Mouse (Mus musculus): ENCODE measurements around the gene Tbc1d15. TPM values are rescaled to one million over a fixed set of nuclear protein-coding genes. Genes with fewer than 3 reads are reported as not detected.

The Tbc1d15 gene
- polyA plus RNA-seq, 1 experiment from 2014 or later = 33.4 TPM

GRCm38 (mm10) chr10:115236733-115237132 is 14.5 kb downstream of the Tbc1d15 start:
- 89% methylated on average over 4 of the region's 4 CpGs for WGBS
- Histone ChIP-seq H3K4me1 (no peaks in the 10 kb centered on the region), H3K9me3 (no peaks in the 10 kb centered on the region), H3K27ac (no peak overlapping the region), H3K36me3 (replicated peaks) (peaks cover 21% of the 10 kb centered on the region), H3K4me3 (no peak overlapping the region), H3K27me3 (replicated peaks) (no peaks in the 10 kb centered on the region), H3K4me2 (no peak overlapping the region), H3K9ac (no peak overlapping the region)
- no peak for ATAC-seq (replicated peaks)

- 93% methylated on average over 9 of the region's 9 CpGs for WGBS
- H3K36me3 ChIP-seq (replicated peaks) = peaks cover 21% of the 10 kb centered on the region
Measured at GRCm38 (mm10) chr10:115235501-115235900, 15.8 kb downstream of the Tbc1d15 start.

GRCm38 (mm10) chr10:115233798-115234197 is 17.5 kb downstream of the Tbc1d15 start:
- Histone ChIP-seq H3K4me2 (no peak overlapping the region), H3K27me3 (replicated peaks) (no peaks in the 10 kb centered on the region), H3K36me3 (replicated peaks) (peaks cover 17% of the 10 kb centered on the region), H3K4me3 (no peak overlapping the region), H3K4me1 (no peaks in the 10 kb centered on the region), H3K9me3 (no peaks in the 10 kb centered on the region), H3K27ac (no peak overlapping the region), H3K9ac (no peak overlapping the region)
- no peak for ATAC-seq (replicated peaks)
- 87% methylated on average over 3 of the region's 3 CpGs for WGBS

More at GRCm38 (mm10) chr10:115235501-115235900, 15.8 kb downstream of the Tbc1d15 start:
- no peaks in the 10 kb centered on the region for H3K4me1 ChIP-seq
- no peak overlapping the region for H3K9ac ChIP-seq
- no peaks in the 10 kb centered on the region for H3K9me3 ChIP-seq
- no peak overlapping the region for H3K4me3 ChIP-seq
- H3K27ac ChIP-seq = no peak overlapping the region
- H3K4me2 ChIP-seq = no peak overlapping the region
- no peak for ATAC-seq (replicated peaks)
- H3K27me3 ChIP-seq (replicated peaks) = no peaks in the 10 kb centered on the region

GRCm38 (mm10) chr10:115232513-115232912 is 18.8 kb downstream of the Tbc1d15 start:
- Histone ChIP-seq H3K4me2 (no peak overlapping the region), H3K27me3 (replicated peaks) (no peaks in the 10 kb centered on the region), H3K4me3 (no peak overlapping the region), H3K9ac (no peak overlapping the region), H3K4me1 (no peaks in the 10 kb centered on the region), H3K9me3 (no peaks in the 10 kb centered on the region), H3K27ac (no peak overlapping the region), H3K36me3 (replicated peaks) (peaks cover 10% of the 10 kb centered on the region)
- 90% methylated on average over 3 of the region's 3 CpGs for WGBS
- ATAC-seq (replicated peaks) = no peak

GRCm38 (mm10) chr10:115229023-115229422 is 22.2 kb downstream of the Tbc1d15 start:
- no peak for ATAC-seq (replicated peaks)
- Histone ChIP-seq H3K4me2 (no peak overlapping the region), H3K4me1 (no peaks in the 10 kb centered on the region), H3K9me3 (no peaks in the 10 kb centered on the region), H3K27ac (no peak overlapping the region), H3K4me3 (no peak overlapping the region), H3K36me3 (replicated peaks) (peaks cover 5% of the 10 kb centered on the region), H3K27me3 (replicated peaks) (no peaks in the 10 kb centered on the region), H3K9ac (no peak overlapping the region)
- 90% methylated on average over 9 of the region's 9 CpGs for WGBS

- no peak overlapping the region for H3K27ac ChIP-seq
- H3K4me3 ChIP-seq = no peak overlapping the region
- H3K4me2 ChIP-seq = no peak overlapping the region
- H3K36me3 ChIP-seq (replicated peaks) = peaks cover 5% of the 10 kb centered on the region; the same call in 1 of the 2 replicates
- no peak for ATAC-seq (replicated peaks)
- H3K9me3 ChIP-seq = no peaks in the 10 kb centered on the region
- no peaks in the 10 kb centered on the region for H3K4me1 ChIP-seq
- H3K27me3 ChIP-seq (replicated peaks) = no peaks in the 10 kb centered on the region
- H3K9ac ChIP-seq = no peak overlapping the region
- 94% methylated on average over 7 of the region's 7 CpGs for WGBS
Measured at GRCm38 (mm10) chr10:115226586-115226985, 24.7 kb downstream of the Tbc1d15 start.

- WGBS = 92% methylated on average over 3 of the region's 3 CpGs
- Histone ChIP-seq H3K27ac (no peak overlapping the region), H3K36me3 (replicated peaks) (peaks cover 1% of the 10 kb centered on the region; the same call in 1 of the 2 replicates)
Measured at GRCm38 (mm10) chr10:115223845-115224244, 27.4 kb downstream of the Tbc1d15 start.

GRCm38 (mm10) chr10:115212916-115213580 is 38.2 kb downstream of the Tbc1d15 start:
- Histone ChIP-seq H3K4me1 (no peaks in the 10 kb centered on the region), H3K4me3 (no peak overlapping the region), H3K36me3 (replicated peaks) (peaks cover 27% of the 10 kb centered on the region), H3K27me3 (replicated peaks) (no peaks in the 10 kb centered on the region), H3K4me2 (no peak overlapping the region), H3K9me3 (no peaks in the 10 kb centered on the region), H3K27ac (no peak overlapping the region), H3K9ac (no peak overlapping the region)
- 96% methylated on average over 11 of the region's 11 CpGs for WGBS
- ATAC-seq (replicated peaks) = no peak

More at GRCm38 (mm10) chr10:115223845-115224244, 27.4 kb downstream of the Tbc1d15 start:
- no peaks in the 10 kb centered on the region for H3K9me3 ChIP-seq
- ATAC-seq (replicated peaks) = no peak
- H3K4me1 ChIP-seq = no peaks in the 10 kb centered on the region
- no peaks in the 10 kb centered on the region for H3K27me3 ChIP-seq (replicated peaks)
- no peak overlapping the region for H3K4me3 ChIP-seq
- no peak overlapping the region for H3K4me2 ChIP-seq
- no peak overlapping the region for H3K9ac ChIP-seq

- WGBS = 93% methylated on average over 3 of the region's 3 CpGs
- H3K4me2 ChIP-seq = no peak overlapping the region
- no peak for ATAC-seq (replicated peaks)
- no peak overlapping the region for H3K9ac ChIP-seq
- no peak overlapping the region for H3K27ac ChIP-seq
- H3K9me3 ChIP-seq = no peaks in the 10 kb centered on the region
- no peaks in the 10 kb centered on the region for H3K4me1 ChIP-seq
- H3K4me3 ChIP-seq = no peak overlapping the region
- H3K27me3 ChIP-seq (replicated peaks) = no peaks in the 10 kb centered on the region
- H3K36me3 ChIP-seq (replicated peaks) = peaks cover 12% of the 10 kb centered on the region; the same call in 1 of the 2 replicates
Measured at GRCm38 (mm10) chr10:115205825-115206224, 45.4 kb downstream of the Tbc1d15 start.

- no peak overlapping the region for H3K27ac ChIP-seq
- H3K36me3 ChIP-seq (replicated peaks) = peaks cover 12% of the 10 kb centered on the region; the same call in 1 of the 2 replicates
- H3K4me2 ChIP-seq = no peak overlapping the region
- H3K4me1 ChIP-seq = no peaks in the 10 kb centered on the region
- H3K27me3 ChIP-seq (replicated peaks) = no peaks in the 10 kb centered on the region
- 90% methylated on average over 1 of the region's 1 CpGs for WGBS
- H3K9me3 ChIP-seq = no peaks in the 10 kb centered on the region
- no peak overlapping the region for H3K4me3 ChIP-seq
- ATAC-seq (replicated peaks) = no peak
- H3K9ac ChIP-seq = no peak overlapping the region
Measured at GRCm38 (mm10) chr10:115205284-115205683, 46.0 kb downstream of the Tbc1d15 start.

- Histone ChIP-seq H3K4me2 (peak overlapping the region; percentile 1; the same call in 1 of the 2 replicates), H3K27ac (no peak overlapping the region), H3K4me3 (no peak overlapping the region), H3K9me3 (no peaks in the 10 kb centered on the region), H3K9ac (no peak overlapping the region), H3K36me3 (replicated peaks) (no peaks in the 10 kb centered on the region), H3K4me1 (no peaks in the 10 kb centered on the region), H3K27me3 (replicated peaks) (no peaks in the 10 kb centered on the region)
- 40% methylated on average over 7 of the region's 7 CpGs for WGBS
- no peak; the same call in 1 of the 2 replicates for ATAC-seq (replicated peaks)
Measured at GRCm38 (mm10) chr10:115191214-115191613, 60.1 kb downstream of the Tbc1d15 start.

- no peak for ATAC-seq (replicated peaks)
- Histone ChIP-seq H3K9ac (no peak overlapping the region), H3K4me3 (no peak overlapping the region), H3K9me3 (no peaks in the 10 kb centered on the region), H3K36me3 (replicated peaks) (no peaks in the 10 kb centered on the region), H3K27ac (no peak overlapping the region), H3K4me1 (no peaks in the 10 kb centered on the region), H3K4me2 (no peak overlapping the region), H3K27me3 (replicated peaks) (no peaks in the 10 kb centered on the region)
- WGBS = 97% methylated on average over 1 of the region's 1 CpGs
Measured at GRCm38 (mm10) chr10:115187390-115187789, 63.9 kb downstream of the Tbc1d15 start.

GRCm38 (mm10) chr10:115184697-115185096 is 66.6 kb downstream of the Tbc1d15 start, which contains the start of gene Tph2:
TSS of gene Tph2 (minus strand) at chr10:115185022.
- no peak within 1 kb of the TSS for H3K4me3 ChIP-seq
- no peaks in the 10 kb centered on the region for H3K36me3 ChIP-seq (replicated peaks)
- no peak within 1 kb of the TSS for H3K27ac ChIP-seq
- peak; percentile 62 for ATAC-seq (replicated peaks)
- H3K4me1 ChIP-seq = peaks cover 4% of the 10 kb centered on the region; the same call in 1 of the 2 replicates
- peak within 1 kb of the TSS; percentile 23; the same call in 1 of the 2 replicates for H3K4me2 ChIP-seq
- H3K9me3 ChIP-seq = no peaks in the 10 kb centered on the region
- H3K27me3 ChIP-seq (replicated peaks) = no peaks in the 10 kb centered on the region
- H3K9ac ChIP-seq = no peak within 1 kb of the TSS
- 6% methylated on average over 9 of the region's 9 CpGs for WGBS
